Mouse (Mus musculus) right cerebral cortex, postnatal 36 days (tissue): ENCODE measurements around the gene 1520401A03Rik.

Source experiments
- DNase-seq, 2 experiments: peaks; one replicate each; pipeline ENCODE4 v3.0.0; 2022; ENCODE audit warnings: low spot score in 2 of 2, mixed read lengths in 1 of 2

1520401A03Rik gene

DNA sequence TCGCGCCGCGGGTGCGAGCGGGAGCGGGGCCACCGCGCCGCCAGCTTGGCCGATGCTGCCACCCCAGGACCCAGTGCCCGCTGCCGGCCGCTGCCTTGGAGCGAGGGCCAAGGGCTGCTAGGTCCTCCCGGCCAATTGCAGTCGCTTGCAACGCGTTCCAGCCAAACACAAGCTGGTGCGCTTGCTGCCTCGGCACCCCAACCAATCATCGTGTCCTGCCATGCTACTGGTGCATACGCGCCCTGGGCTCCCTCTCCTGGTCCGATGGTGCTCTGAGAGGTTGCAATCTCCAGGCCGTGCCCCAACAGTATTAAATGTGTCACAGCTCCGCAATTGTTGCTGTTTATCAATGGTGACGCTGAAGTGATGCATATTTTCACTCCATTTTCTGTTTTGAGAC, 22.5 kb downstream of the 1520401A03Rik start:
- peak; percentile 90 for DNase-seq

DNA sequence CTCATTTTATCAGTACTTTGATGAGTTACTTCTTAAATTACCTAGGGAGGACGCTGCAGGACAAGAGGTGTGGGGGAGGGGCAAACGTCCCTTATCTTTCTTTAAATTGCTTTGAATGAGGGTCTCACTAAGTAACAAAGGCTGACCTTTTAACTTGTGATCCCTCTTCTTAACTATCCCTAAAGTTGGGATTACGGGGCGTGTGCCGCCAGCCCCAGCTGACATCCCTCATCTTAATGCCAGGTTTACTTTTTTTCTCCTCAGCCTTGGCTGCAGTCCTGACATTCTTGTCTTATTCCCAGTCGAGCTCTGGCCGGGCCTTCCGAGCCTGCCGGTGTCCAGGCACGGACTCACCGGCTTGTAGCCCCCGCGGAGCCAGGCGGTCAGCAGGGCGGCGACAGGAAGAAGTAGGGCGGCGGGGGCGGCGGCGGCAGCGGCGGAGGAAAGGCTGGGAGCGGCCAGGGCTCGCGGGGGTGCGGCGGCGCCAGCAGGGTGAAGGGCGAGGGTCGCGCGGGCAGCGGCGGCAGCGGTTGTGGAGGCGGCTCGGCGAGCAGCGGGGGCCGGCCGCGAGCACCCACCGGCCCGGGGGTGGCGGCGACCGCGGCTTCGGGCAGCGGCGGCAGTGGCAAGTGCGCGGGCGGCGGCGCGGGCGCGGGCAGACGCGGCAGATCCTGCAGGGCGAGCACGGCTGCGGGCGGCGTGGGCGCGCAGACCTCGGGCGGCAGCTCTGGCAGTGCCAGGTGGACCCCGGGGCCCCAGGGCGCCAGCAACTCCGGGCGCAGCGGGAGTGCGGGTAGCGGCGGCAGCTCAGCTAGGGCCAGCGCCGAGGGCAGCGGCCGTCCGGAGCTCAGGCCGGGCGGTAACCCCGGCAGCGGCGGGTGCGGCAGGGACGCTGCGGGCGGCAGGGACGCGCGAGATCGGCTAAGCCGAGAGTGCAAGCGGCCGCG, 23.2 kb downstream of the 1520401A03Rik start:
- no peak for DNase-seq

DNA sequence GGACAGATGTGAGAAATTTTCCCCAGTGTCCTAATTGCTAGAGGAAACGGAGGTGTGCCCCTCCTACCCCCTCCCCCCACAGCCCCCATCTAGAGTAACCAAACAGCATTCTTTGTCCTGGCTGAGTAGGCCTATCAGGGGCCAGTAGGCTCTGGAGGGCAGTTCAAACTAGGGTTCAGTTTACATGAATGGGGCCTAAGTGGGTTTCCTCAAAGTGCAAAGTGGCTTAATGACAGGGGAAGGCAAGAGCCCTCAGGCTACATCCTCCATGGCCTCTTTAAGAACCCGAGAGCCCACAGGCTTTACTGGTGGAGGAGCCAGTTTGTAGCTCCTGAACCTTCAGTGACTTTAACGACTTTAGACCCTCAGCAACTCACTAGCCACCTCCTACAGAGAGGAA, 26.8 kb downstream of the 1520401A03Rik start:
- no peak for DNase-seq

DNA sequence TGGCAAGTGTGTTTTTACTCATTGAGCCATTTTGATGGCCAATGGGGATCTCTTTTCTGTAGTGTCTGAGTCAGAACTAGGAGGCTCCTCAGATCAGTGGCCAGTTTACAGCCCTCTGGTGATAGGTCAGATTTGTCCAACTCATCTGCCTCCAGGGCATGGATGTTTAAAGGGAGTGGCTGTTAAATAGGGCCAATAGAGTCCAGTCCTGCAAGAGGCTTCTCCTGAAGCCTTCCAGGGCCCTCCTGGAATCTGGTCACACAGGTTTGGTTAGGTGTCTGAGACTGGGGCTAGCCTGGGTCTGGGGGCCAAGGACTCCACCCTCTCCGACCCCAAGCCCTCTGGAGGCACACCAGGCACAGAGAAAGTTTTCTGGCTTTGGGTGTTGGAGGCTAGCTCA, 28.1 kb downstream of the 1520401A03Rik start:
- no peak for DNase-seq

DNA sequence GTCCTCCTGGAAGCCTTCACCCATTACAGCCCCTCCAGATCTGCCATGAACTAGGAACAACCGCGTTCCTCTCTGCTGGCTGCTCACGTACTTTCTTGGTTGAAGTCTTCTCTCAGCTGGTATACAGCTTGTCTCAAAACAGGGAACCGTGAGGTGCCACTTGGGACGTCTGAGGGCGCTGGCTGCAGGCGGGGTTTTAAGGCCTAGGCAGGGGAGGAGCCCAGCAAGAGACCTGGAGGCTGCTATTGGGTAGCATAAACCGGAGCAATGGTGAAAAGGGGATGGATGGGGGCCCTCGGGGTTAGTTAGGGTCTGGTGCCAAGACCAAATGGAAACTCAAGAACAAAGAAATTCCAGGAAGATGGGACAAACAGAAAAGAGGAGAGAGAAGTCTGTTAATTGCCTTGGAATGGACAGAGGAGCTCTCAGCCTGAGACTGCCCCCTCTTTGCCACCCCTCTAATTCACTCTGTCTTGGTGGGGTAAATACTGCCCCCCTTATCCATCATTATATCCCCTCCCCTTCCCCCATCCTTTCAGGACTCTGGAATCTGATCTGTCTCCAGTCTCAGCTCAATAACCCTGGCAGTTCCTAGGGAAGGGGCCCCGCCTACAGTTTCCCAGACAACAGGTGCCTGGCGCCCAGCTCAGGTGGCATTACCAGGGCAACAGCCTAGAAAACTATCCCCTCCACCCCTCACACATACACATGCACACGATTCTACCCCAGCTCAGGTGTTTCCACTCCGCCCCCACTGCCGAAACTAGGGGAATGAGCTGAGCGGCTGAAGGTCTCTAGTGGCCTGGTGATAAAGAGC, 38.5 kb downstream of the 1520401A03Rik start, which contains the start of gene Cldn9:
TSS of gene Cldn9 (minus strand) at position 171 of the 817 bp plus-strand sequence.
- DNase-seq = no peak

DNA sequence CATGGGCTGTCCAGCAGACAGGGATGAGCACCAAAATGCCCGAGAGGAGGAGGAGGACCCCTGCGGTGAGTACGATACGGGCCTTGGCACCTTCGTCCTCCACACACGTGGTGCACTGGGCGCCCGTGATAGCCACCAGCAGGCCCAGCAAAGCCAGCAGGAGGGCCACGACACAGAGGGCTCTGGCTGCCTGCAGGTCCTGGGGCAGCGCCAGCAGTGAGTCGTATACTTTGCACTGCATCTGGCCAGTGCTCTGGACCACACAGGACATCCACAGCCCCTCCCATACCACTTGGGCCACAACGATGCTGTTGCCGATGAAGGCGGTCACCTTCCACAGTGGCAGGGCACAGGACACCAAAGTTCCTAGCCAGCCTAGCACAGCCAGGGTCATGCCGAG, 39.4 kb downstream of the 1520401A03Rik start:
- DNase-seq = no peak

DNA sequence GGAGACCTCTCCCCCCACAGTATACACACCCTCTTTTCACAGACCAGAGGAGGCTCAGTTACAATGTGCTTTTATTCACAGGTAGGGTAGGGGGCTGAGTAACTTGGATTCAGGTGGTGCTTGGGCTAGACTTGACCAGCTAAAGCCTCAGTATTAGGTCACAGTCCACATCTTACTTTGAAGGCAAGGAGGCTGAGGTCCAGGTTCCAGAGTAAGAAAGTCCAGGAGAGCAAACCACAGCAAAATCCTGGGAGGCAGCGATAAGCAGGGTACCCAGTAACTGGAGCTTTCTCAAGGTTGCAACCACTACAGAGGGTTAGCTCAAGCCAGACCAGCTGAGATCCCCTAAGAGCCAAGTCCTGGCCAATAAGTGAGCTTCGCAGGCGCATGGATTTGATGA, 40.1 kb downstream of the 1520401A03Rik start:
- no peak for DNase-seq

DNA sequence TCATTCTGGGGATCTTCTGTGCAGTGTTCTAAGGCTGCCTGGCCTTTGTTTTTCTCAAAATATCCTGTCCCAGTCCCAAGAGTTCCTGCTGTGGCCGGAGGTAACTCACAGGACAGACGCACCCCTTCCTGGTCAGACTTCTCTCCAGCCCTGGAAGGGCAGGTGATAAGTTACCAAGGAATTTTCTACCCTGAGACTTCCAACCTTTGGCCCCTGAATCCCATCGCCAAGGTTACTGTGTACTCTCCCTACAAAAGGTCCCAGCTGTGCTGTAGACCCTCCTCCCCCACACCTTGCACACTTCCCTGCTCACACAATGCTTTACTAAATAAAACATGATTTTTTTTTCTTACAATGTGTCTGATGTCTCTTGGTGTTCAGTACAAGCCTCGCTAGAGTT, 40.5 kb downstream of the 1520401A03Rik start:
- no peak for DNase-seq

DNA sequence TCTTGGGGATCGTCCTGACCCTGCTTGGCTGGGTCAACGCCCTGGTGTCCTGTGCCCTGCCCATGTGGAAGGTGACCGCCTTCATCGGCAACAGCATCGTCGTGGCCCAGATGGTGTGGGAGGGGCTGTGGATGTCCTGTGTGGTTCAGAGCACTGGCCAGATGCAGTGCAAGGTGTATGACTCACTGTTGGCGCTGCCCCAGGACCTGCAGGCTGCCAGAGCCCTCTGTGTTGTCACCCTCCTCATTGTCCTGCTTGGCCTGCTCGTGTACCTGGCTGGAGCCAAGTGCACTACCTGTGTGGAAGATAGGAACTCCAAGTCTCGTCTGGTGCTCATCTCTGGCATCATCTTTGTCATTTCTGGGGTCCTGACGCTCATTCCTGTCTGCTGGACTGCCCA, 41.5 kb downstream of the 1520401A03Rik start:
- no peak for DNase-seq

DNA sequence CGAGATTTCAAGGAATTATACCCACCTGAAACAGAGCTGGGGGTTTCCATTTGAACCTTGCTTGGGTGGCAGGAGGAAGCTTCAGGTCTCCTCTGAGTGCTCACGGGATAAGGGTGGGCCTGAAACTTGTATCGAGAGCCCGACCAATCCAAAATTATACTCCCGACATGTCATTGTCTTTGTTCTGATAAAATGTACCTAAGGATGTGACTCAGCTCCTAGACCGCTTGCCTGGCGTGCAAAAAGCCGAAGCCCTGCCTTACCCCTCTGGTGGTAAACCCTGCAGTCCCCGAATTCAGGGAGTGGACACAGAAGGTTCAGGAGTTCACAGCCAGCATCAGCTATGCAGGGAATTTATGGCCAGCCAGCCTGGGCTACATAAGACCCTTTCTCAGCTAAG, 42.2 kb downstream of the 1520401A03Rik start:
- no peak for DNase-seq

DNA sequence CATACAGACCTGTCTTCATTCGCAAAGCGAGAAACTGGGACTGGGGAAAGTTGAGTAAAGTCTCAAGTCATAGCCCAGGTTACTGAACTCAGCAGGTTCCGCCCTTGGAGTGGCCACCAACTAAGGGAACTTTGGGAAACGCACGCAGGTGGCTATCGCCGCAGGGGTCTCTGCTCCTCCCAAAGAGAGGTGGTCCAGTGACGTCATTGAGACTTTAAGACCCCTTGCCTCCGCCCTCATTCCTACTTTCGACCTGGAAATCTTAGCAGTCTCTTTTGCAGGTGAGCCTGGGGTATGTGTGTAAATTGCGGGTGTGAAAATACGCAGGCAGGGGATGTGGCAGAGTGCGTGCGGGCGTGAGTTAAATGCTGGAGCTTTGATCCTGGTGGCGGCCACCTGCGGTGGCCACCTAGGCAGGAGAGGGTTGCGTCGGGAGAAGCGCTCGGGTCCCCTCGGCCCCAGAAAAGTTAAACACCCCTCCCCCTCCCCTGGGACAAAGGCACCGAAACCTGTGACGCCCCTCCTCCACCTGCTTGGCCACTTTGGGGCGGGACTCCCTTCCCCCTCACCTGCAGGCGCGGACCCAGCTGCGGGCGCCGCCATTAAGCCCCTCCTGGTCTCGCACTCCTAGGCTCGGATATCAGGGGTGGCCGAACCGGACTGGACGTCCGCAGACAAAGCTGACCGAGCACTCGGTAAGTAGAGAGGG, 43.3 kb downstream of the 1520401A03Rik start, which contains the start of gene Cldn6:
TSS of gene Cldn6 (plus strand) at position 123 of the 709 bp plus-strand sequence.
- DNase-seq = no peak

DNA sequence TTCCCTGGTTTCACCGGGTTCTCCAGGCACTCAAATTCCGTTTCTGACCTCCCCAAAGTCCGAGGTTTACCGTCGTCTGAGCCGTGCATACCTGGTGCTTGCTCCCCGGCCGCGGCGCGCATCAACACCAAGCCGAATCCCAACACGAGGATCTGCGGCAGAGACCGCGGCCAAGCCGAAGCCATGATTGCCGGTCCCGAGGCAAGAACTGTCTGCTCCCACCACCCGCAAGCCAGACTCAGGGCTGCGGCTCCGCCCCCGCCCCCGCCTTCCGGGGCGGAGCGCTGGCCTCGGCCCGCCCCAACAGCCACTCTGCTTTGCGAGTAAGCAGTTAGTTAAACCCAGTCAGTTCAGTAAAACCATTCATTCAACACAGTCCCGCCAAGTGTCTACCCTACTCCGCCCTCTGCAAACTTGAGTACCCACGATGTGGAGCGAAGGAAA, 45.3 kb downstream of the 1520401A03Rik start, which contains the start of gene Tnfrsf12a:
TSS of gene Tnfrsf12a (minus strand) at position 233 of the 444 bp plus-strand sequence.
- peak; percentile 66 to 70 for DNase-seq

DNA sequence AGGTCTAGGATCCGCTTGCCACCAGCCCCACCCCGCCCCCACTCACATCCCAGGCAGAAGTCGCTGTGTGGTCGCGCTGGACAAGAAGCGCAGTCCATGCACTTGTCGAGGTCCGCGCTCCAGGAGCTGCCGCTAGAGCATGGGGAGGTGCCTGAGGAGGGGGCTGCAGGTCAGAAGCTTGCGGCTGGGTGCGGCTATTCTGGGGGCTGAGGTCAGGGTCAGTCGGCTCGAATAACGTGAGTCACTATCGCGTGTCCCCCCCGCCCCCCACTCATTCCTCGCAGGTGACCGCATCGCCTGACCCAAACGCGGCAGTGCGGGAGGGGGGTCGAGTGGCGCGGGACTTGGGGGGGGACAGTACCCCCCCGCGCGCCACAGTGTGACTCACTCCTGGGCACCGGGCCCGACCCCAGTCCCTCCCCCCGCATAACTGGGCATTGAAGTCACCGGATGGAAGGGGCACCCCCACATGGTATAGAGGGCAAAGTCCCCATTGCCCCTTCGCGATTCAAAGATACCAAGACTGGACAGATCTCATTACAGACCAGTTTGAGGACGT, 46.0 kb downstream of the 1520401A03Rik start:
- DNase-seq = no peak

DNA sequence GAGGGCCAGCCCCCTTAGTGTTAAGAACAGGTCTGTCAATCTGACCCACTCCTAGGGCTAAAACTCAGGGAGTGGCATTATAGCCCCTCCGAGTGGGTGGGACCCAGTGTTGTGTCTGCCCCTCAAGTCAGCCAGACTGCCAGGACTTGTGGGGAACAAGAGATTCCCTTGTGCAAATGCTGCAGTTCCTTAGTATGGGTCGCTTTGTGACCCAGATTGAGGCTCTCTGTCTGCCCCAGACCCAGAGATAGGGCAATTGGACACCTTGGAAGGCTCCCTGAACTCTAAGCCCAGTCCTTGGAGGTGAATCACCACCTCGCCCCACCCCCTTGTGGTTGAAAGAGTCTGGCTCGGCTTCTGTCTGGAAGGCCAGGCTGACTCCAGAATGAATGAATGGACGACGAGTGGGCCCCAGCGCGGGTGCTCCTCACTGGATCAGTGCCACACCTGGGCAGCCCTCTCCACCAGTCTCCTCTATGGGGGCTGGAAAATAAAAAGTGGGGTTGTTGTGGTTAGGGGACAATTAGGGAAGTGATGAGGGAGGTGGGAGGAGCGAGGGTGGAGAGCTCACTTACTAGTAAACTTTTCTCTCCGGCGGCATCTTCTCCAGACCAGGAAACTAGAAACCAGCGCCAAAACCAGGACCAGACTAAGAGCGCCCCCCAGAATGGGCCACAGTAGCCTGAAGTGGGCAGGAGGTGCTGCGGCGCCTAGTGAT, 46.9 kb downstream of the 1520401A03Rik start:
- DNase-seq = no peak

DNA sequence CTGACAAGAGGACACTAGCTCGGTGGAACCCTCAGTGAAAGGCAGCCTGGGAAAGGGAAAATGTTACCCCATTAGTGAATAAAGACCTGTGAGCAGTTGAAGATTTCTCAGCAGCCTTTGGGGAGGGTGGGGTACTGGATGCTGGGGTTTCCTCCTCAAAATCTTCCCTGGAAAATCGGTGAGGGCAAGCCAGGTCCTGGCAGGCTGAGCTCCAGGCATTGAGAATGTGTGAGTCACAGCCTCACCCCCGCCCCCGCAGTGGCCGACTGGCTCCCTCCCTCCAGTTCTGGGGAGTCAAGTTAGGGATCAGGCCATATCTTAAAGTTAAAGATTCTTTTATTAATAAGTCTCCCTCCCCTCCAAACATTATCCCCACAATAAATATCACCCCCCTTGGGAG, 47.5 kb downstream of the 1520401A03Rik start:
- no peak for DNase-seq

DNA sequence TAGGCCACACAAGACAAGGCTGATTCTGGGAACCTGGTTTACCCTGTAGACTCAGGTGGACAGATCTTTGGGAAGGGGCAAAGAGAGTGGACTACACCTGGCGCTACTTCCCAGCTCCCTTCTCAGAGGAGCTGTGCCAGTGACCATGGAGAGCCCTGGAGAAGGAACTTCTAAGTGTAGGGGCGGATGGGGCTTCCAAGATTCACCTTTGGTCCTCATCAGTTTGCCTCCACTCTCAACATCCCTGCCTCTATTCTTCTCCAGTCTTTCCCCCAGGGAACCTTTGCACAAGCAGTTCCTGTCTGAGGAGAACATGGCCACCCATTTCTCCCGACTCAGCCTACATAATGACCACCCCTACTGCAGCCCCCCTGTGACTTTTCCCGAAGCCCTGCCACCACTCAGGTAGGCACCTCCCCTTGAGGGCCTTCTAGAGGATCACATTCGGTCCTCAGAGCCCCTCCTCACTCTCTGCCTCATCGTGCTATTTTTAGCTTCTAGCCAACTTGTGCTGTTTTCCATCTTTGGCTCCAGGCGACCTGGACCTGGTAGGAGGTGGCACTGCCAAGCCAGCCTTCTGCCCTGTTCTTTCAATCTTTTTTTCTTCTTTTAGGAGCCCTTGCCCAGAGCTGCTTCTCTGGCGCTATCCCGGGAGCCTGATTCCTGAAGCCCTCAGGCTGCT, 48.2 kb downstream of the 1520401A03Rik start:
- no peak for DNase-seq

DNA sequence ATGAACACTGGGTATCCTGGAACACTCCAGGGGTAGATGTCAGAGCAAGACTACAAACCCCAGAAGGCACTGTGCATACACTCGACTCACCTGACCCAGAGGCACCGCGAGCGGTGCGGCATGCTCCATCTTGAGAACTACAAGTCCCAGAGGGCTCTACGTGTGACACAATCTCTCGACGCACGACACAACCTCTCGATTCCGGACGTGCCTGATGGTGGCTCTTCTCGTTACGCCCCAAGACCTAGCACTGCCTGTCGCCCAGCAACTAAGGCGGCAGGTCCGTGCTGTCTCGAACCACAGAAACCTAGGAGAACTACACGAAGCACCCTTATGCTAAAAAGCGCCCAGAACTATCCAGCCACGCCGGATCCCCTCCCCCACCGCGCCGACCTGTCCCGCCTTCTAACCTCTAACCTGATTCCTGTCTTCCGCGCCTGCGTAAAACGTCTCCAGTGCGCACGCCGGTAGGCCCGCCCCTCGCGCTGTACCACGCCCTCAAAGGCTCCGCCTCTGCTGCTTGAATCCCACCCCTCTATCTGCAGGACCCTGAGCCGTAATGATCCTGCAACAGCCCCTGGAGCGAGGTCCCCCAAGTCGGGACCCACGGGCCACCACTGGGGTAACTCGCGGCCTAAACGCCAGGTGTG, 49.0 kb downstream of the 1520401A03Rik start, which contains the start of the genes Hcfc1r1 and Thoc6:
TSS of gene Hcfc1r1 (plus strand) at position 173 of the 650 bp plus-strand sequence.
TSS of gene Thoc6 (minus strand) at position 459 of the 650 bp plus-strand sequence.
- peak; percentile 95 to 97 for DNase-seq

DNA sequence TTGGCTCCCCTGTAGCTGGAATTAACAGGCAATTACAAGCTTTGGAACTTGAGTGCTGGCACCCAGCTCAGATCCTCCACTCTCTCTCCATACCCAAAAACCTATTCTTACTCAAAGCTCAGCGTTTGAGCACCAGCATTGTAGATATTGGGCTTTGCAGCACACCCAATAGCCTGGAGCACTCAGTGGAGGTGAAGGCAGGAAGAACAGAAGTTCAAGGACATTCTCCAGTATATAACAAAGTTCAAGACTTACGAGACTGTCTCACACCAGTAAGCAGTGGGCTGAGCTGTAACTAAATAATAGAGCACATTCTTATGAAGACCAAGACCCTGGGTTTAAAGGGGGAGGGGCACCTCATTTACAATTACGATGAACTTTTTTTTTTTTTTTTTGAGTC, 49.8 kb downstream of the 1520401A03Rik start:
- DNase-seq = no peak

DNA sequence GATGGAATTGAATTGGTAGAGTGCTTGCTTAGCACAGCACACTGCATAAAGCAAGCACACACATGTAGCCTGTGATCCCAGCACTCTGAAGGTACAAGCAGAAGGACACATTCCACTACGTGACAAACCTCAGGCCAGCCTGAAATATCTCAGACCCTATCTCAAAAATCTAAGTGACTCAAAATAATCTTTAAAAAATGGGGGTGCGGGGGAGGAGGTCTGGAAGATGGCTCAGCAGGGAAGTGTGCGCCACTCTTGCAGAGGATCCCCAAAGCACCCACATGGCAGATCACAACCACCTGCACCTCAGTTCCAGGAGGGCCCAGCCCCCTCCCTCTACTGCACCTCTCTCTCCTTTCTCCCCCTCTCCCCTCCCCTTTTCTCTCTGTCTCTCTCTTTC, 51.1 kb downstream of the 1520401A03Rik start:
- no peak for DNase-seq
